Mouse (Mus musculus) kidney, embryonic 15.5 days (tissue): ENCODE data around the gene Wdr20. TPM values are rescaled to one million over a fixed set of nuclear protein-coding genes. Genes with fewer than 3 reads are reported as not detected.
"Not testable (repeated sequence)": the region's sequence is repeated elsewhere in the genome, so short reads cannot be mapped to it uniquely, and the experiment has no call there.

ENCODE experiments used
- ATAC-seq: fragments of 200-750 bp; cut with Nextera tagmentation; replicated peaks from 2 replicates; pipeline ENCODE4 v1.8.0; 2017; ENCODE audit warnings: moderate TSS enrichment; ENCODE audit not compliant: low FRiP score
- H3K27ac ChIP-seq: fragments of 300-500 bp; sonication (generic); 2 replicates; pipeline ENCODE4 v1.5.1; 2015; ENCODE audit warnings: mild to moderate bottlenecking, inconsistent platforms
- H3K27me3 ChIP-seq: fragments of 300-500 bp; sonication (generic); 2 replicates; pipeline ENCODE4 v1.6.1; 2015; ENCODE audit warnings: inconsistent platforms
- H3K36me3 ChIP-seq: fragments of 300-500 bp; sonication (generic); 2 replicates; pipeline ENCODE4 v1.6.1; 2015; ENCODE audit warnings: inconsistent platforms
- H3K4me1 ChIP-seq: fragments of 300-500 bp; sonication (generic); 2 replicates; pipeline ENCODE4 v1.6.1; 2015; ENCODE audit warnings: inconsistent platforms
- H3K4me2 ChIP-seq: fragments of 300-500 bp; sonication (generic); 2 replicates; pipeline ENCODE4 v1.6.1; 2015; ENCODE audit warnings: moderate library complexity, mild to moderate bottlenecking, inconsistent platforms
- H3K4me3 ChIP-seq: fragments of 300-500 bp; sonication (generic); replicated peaks from 2 replicates; pipeline ENCODE4 v1.5.1; 2015; ENCODE audit warnings: mild to moderate bottlenecking, inconsistent platforms
- H3K9ac ChIP-seq: fragments of 300-500 bp; sonication (generic); 2 replicates; pipeline ENCODE4 v1.6.1; 2015; ENCODE audit warnings: mild to moderate bottlenecking, inconsistent platforms
- H3K9me3 ChIP-seq: fragments of 300-500 bp; sonication (generic); replicated peaks from 2 replicates; pipeline ENCODE4 v1.6.1; 2016; ENCODE audit warnings: inconsistent platforms
- WGBS: fragments of 180-500 bp; shearing (Covaris S2); methylation state at CpG from one replicate; pipeline ENCODE4 v1.1.7; 2015; ENCODE audit warnings: mixed read lengths; 5-methylcytosine and 5-hydroxymethylcytosine counted together
- polyA plus RNA-seq: library from polyadenylated mRNA; unstranded; fragments of >200 nt; fragmentation: Nextera tagmentation; extraction: Ambion mirVana; gene quantifications from 2 replicates; pipeline ENCODE4 v1.2.1, GENCODE M21; 2015

Gene Wdr20
- polyA plus RNA-seq, 1 experiment from 2014 or later, result 24.4 TPM

GRCm38 (mm10) chr12:110700730-110701129 is 37.0 kb upstream of the Wdr20 start:
- Histone ChIP-seq H3K9ac (no peak overlapping the region), H3K4me1 (peaks cover 30% of the 10 kb centered on the region), H3K4me3 (no peak overlapping the region), H3K36me3 (no peaks in the 10 kb centered on the region), H3K9me3 (no peaks in the 10 kb centered on the region), H3K4me2 (no peak overlapping the region), H3K27me3 (no peaks in the 10 kb centered on the region), H3K27ac (no peak overlapping the region)
- WGBS, result 70% methylated on average over 2 of the region's 2 CpGs
- ATAC-seq, result no peak

- not testable (repeated sequence) for H3K36me3 ChIP-seq, ATAC-seq, H3K9me3 ChIP-seq, H3K27me3 ChIP-seq, H3K9ac ChIP-seq, H3K27ac ChIP-seq, H3K4me2 ChIP-seq, H3K4me3 ChIP-seq
- 25% methylated on average over 1 of the region's 3 CpGs for WGBS
- H3K4me1 ChIP-seq, result peaks cover 34% of the 10 kb centered on the region
Measured at GRCm38 (mm10) chr12:110701363-110701762, 36.4 kb upstream of the Wdr20 start.

- H3K4me3 ChIP-seq, result no peak within 1 kb of the TSS
- H3K27me3 ChIP-seq, result no peaks in the 10 kb centered on the region
- H3K4me1 ChIP-seq, result peaks cover 36% of the 10 kb centered on the region
- no peaks in the 10 kb centered on the region for H3K36me3 ChIP-seq
- no peak within 1 kb of the TSS for H3K9ac ChIP-seq
- 42% methylated on average over 4 of the region's 4 CpGs for WGBS
- ATAC-seq, result no peak
- 0 out of 2 replicates have a peak within 1 kb of the TSS, but pooled peaks have one; percentile 33 for H3K4me2 ChIP-seq
- no peak within 1 kb of the TSS for H3K27ac ChIP-seq
- no peaks in the 10 kb centered on the region for H3K9me3 ChIP-seq
Measured at GRCm38 (mm10) chr12:110702556-110702955, 35.2 kb upstream of the Wdr20 start, which contains the start of gene Hsp90aa1. Hsp90aa1 (minus strand) TSS chr12:110702728.

- Histone ChIP-seq H3K27me3 (no peaks in the 10 kb centered on the region), H3K9me3 (no peaks in the 10 kb centered on the region), H3K36me3 (no peaks in the 10 kb centered on the region), H3K9ac (no peak overlapping the region), H3K4me2 (0 out of 2 replicates have a peak overlapping the region, but pooled peaks have one; percentile 33), H3K4me1 (peaks cover 36% of the 10 kb centered on the region), H3K27ac (no peak overlapping the region), H3K4me3 (no peak overlapping the region)
- WGBS, result 24% methylated on average over 8 of the region's 8 CpGs
- peak; percentile 66; the same call in 1 of the 2 replicates for ATAC-seq
Measured at GRCm38 (mm10) chr12:110703008-110703471, 34.7 kb upstream of the Wdr20 start.

- H3K4me3 ChIP-seq, result no peak overlapping the region
- ATAC-seq, result no peak
- no peak overlapping the region for H3K27ac ChIP-seq
- no peaks in the 10 kb centered on the region for H3K36me3 ChIP-seq
- no peak overlapping the region for H3K9ac ChIP-seq
- H3K27me3 ChIP-seq, result no peaks in the 10 kb centered on the region
- H3K9me3 ChIP-seq, result no peaks in the 10 kb centered on the region
- peaks cover 35% of the 10 kb centered on the region for H3K4me1 ChIP-seq
- 71% methylated on average over 7 of the region's 7 CpGs for WGBS
- no peak overlapping the region for H3K4me2 ChIP-seq
Measured at GRCm38 (mm10) chr12:110703682-110704081, 34.1 kb upstream of the Wdr20 start.

- H3K9ac ChIP-seq, H3K27me3 ChIP-seq, H3K27ac ChIP-seq, H3K9me3 ChIP-seq, H3K4me2 ChIP-seq, H3K4me3 ChIP-seq, ATAC-seq, H3K36me3 ChIP-seq: not testable (repeated sequence)
- WGBS, result 80% methylated on average over 4 of the region's 4 CpGs
- H3K4me1 ChIP-seq, result peaks cover 29% of the 10 kb centered on the region
Measured at GRCm38 (mm10) chr12:110705419-110705818, 32.3 kb upstream of the Wdr20 start.

- H3K4me2 ChIP-seq, result peak overlapping the region; percentile 74
- no peaks in the 10 kb centered on the region for H3K9me3 ChIP-seq
- H3K4me3 ChIP-seq, result peak overlapping the region; percentile 40
- H3K27ac ChIP-seq, result peak overlapping the region; percentile 19; the same call in 1 of the 2 replicates
- H3K27me3 ChIP-seq, result no peaks in the 10 kb centered on the region
- peak overlapping the region; percentile 26 for H3K9ac ChIP-seq
- H3K36me3 ChIP-seq, result no peaks in the 10 kb centered on the region
- peaks cover 23% of the 10 kb centered on the region for H3K4me1 ChIP-seq
- ATAC-seq, result peak; percentile 84
- WGBS, result 2% methylated on average over 27 of the region's 27 CpGs
Measured at GRCm38 (mm10) chr12:110706337-110707231, 31.2 kb upstream of the Wdr20 start.

- Histone ChIP-seq H3K36me3 (no peaks in the 10 kb centered on the region), H3K4me2 (no peak overlapping the region), H3K27me3 (no peaks in the 10 kb centered on the region), H3K4me3 (no peak overlapping the region), H3K27ac (no peak overlapping the region), H3K9me3 (no peaks in the 10 kb centered on the region), H3K9ac (no peak overlapping the region), H3K4me1 (peaks cover 23% of the 10 kb centered on the region)
- 84% methylated on average over 7 of the region's 7 CpGs for WGBS
- no peak for ATAC-seq
Measured at GRCm38 (mm10) chr12:110707451-110707850, 30.3 kb upstream of the Wdr20 start.

GRCm38 (mm10) chr12:110711270-110711669 is 26.5 kb upstream of the Wdr20 start:
- 0 out of 2 replicates have a peak, but pooled peaks cover 3% of the 10 kb centered on the region for H3K9me3 ChIP-seq
- H3K27ac ChIP-seq, result no peak overlapping the region
- no peak overlapping the region for H3K9ac ChIP-seq
- H3K36me3 ChIP-seq, result no peaks in the 10 kb centered on the region
- no peaks in the 10 kb centered on the region for H3K27me3 ChIP-seq
- peaks cover 9% of the 10 kb centered on the region for H3K4me1 ChIP-seq
- ATAC-seq, result no peak
- WGBS, result 67% methylated on average over 5 of the region's 5 CpGs
- H3K4me2 ChIP-seq, result no peak overlapping the region
- no peak overlapping the region for H3K4me3 ChIP-seq

GRCm38 (mm10) chr12:110713784-110714183 is 24.0 kb upstream of the Wdr20 start:
- no peaks in the 10 kb centered on the region for H3K27me3 ChIP-seq
- WGBS, result 93% methylated on average over 6 of the region's 6 CpGs
- no peak overlapping the region for H3K27ac ChIP-seq
- H3K4me3 ChIP-seq, result no peak overlapping the region
- H3K36me3 ChIP-seq, result no peaks in the 10 kb centered on the region
- H3K4me1 ChIP-seq, result no peaks in the 10 kb centered on the region
- 0 out of 2 replicates have a peak, but pooled peaks cover 3% of the 10 kb centered on the region for H3K9me3 ChIP-seq
- H3K9ac ChIP-seq, result no peak overlapping the region
- ATAC-seq, result no peak
- H3K4me2 ChIP-seq, result no peak overlapping the region

- Histone ChIP-seq H3K4me2 (no peak overlapping the region), H3K4me1 (no peaks in the 10 kb centered on the region), H3K9me3 (0 out of 2 replicates have a peak, but pooled peaks cover 3% of the 10 kb centered on the region), H3K27ac (no peak overlapping the region), H3K27me3 (0 out of 2 replicates have a peak, but pooled peaks cover 3% of the 10 kb centered on the region), H3K36me3 (no peaks in the 10 kb centered on the region), H3K4me3 (no peak overlapping the region), H3K9ac (no peak overlapping the region)
- ATAC-seq, result no peak
- 86% methylated on average over 6 of the region's 6 CpGs for WGBS
Measured at GRCm38 (mm10) chr12:110714215-110714614, 23.5 kb upstream of the Wdr20 start.

- no peak for ATAC-seq
- H3K9me3 ChIP-seq, result 0 out of 2 replicates have a peak, but pooled peaks cover 3% of the 10 kb centered on the region
- WGBS, result 11% methylated on average over 5 of the region's 5 CpGs
- H3K4me3 ChIP-seq, result no peak overlapping the region
- H3K27me3 ChIP-seq, result peaks cover 12% of the 10 kb centered on the region; the same call in 1 of the 2 replicates
- H3K9ac ChIP-seq, result no peak overlapping the region
- H3K4me2 ChIP-seq, result no peak overlapping the region
- no peaks in the 10 kb centered on the region for H3K4me1 ChIP-seq
- no peaks in the 10 kb centered on the region for H3K36me3 ChIP-seq
- no peak overlapping the region for H3K27ac ChIP-seq
Measured at GRCm38 (mm10) chr12:110716004-110716403, 21.7 kb upstream of the Wdr20 start.
